Mouse (Mus musculus) induced T-regulatory cell, adult 2 months (primary cell): ENCODE results near the gene Ribc1.

Experiments used
- DNase-seq: peaks from one replicate; pipeline ENCODE4 v3.0.0-alpha.2; 2012; ENCODE audit warnings: low read depth

The Ribc1 gene

DNA sequence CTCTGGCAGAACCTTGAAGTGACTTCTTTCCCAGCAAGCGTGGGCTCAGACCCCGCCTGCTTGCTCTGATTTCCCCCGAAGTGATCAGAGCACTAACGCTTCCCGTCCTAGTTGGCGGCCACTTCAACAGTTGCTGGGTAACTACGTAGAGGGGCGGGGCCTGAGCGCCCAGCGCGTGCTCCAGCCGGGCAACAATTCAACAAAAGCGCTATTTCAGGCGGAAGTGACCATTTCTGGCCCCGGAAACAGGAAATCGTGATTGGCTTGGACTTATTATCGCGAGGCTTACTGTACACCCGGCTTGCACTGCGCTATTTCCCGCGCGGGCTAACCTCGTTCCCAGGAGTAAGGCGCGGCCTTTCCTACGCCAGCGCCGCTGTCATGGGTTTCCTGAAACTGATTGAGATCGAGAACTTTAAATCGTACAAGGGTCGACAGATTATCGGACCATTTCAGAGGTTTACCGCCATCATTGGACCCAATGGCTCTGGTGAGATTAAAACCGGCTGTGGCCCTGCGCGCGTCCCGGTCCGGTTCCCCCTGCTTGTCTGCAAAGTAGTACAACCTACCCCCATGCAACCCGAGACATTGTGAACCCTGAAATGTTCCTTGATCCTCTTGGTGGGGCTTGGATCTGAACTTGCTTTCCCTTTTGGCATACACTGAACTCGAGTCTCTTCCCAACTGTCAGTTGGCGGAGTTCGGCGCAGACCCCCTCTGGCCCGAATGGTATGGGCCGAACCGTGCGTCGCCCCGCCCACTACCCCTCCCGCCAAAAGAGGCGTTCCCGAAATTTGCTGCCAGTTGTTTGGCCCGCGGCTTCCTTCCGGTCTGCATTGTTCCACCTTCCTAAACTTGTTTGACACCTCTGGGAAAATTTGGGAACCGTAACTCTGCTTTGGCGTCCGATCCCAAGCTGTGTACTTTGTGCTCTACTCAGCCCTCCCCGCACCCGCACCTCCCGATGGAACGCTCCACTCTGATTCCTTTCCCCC lies at the start of gene Ribc1, which contains the start of gene Smc1a:
Gene Ribc1 (minus strand): TSS at position 145 of the 995 bp plus-strand sequence.
Gene Smc1a (plus strand): TSS at position 278 of the 995 bp plus-strand sequence.
- peak; percentile 96 for DNase-seq

DNA sequence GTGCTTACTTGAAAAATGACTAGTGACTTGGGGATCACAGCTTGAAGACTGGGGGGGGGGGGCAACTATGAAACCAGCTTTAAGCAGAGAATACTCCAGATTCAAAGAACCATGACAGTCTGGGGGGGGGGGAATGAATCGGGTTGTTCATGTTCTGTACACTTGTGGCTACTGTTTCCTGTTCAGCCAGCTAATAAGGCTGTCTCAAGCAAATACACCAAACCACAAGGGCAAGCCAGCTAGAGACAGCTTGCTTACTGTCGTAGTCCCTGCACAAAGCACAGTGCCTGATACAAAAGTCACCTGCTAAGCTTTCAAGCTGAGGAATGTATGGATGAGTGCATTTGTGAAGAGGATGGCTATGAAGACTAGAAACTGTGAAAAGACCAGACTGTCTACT lies 49.6 kb upstream of the Ribc1 start:
- DNase-seq: no peak

DNA sequence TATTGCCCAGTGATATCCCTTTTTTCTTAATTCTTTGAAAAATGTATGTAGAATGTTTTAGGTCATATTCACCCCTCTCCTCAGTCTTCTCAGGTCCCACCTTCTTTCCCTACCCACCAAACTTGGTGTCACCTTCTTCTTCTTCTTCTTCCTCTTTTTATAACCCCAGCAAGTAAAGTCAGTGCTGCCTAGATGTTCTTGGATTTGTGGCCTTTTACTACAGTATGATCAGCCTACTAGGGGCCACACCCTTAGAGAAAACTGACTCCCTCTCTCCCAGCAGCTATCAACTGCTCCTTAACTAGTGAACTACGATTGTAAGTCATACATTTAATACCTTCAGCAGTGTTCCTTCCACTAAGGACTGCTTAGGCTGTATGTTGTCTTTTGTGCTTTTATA lies 38.0 kb upstream of the Ribc1 start:
- DNase-seq: no peak

DNA sequence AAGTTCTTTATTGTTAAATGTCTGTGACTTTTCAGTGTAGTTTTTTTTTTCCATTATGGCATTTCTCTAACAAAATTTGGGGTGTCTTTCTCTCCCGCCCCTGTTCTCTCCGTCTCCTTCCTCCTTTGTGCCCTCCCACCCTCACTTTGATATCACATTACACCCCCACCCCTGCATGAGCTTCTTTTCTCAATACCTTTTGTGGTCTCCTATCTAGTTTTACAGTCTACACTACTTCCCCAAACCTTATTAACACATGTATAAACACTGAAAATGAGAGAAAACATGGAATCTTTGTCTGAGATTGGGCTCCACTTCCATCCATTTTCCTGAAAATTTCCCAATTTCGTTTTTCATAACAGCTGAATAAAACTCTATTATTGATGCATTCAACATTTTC lies 36.5 kb upstream of the Ribc1 start:
- no peak for DNase-seq

DNA sequence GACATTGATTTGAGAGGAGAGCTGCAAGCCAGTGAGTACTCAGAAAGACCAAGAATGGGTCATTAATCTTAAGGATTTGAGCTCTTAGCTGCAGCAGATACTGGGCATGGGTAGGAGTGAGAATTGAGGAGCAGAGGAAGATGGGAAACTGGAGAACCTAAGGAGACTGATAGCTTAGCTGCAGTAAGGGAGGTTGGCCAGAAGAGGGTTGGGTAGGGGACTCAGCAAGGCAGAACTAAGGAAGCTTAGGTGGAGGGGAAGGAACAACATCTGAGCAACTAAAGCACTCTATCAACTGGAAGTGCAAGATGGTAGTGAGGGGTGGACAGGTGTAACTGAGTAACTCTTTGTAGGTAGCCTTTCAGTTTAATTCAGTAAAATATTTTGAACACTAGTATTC lies 31.1 kb upstream of the Ribc1 start:
- DNase-seq: no peak

DNA sequence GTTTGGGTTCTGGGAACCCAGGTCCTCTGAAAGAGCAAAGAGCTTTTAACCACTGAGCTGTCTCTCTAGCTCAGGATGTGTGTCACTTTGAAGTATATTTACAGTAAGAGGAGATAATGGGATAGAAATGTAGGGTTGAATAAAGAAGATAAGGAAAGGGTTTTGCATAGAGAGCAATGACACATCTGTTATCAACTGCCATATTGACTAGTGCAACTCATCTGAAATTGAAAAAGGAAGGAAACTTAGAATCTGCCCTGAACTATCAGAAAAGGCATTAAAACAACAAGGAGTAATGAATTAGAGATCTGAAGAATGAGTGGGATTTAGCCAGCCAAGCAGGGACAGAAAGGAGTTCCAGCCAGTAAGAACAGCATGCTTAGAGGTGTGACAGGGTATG lies 23.8 kb upstream of the Ribc1 start:
- DNase-seq: no peak

DNA sequence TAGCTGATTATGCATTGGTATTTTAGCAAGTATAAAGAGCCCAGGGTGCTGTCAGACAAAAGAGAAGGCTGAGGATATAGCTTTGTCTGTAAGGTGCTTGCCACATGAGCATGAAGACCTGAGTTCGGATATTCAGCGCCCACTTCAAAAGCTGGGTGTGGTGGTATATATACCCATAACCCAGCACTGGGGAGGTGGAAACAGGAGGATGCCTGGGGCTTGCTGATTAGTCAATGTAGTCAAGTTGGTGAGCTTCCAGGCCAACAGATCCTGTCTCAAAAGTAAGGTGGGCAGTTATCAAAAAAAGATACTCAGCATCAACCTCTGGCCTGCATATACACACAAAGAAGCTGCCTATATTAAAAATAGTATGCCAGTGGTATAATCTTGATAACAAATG lies 3.2 kb upstream of the Ribc1 start:
- DNase-seq: no peak

DNA sequence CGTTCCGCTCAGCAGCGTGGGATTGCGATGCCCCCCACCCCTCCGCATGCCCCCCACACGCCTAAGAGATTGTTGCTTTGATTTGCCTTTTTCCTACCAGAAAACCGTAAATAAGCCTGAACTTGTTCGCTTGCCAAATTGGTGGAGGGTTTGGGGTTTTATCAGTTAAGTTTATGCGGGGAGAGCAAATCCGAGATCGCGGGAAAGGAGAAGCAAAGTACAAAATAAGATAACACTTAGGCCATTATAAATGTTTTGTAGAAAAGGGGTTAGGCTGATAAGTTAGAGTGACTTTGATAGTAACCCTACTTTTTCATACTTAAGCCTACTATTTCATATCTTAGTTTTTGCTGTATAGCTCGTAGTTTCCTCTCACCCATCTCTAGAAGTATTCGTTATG lies 1.1 kb upstream of the Ribc1 start:
- no peak for DNase-seq

DNA sequence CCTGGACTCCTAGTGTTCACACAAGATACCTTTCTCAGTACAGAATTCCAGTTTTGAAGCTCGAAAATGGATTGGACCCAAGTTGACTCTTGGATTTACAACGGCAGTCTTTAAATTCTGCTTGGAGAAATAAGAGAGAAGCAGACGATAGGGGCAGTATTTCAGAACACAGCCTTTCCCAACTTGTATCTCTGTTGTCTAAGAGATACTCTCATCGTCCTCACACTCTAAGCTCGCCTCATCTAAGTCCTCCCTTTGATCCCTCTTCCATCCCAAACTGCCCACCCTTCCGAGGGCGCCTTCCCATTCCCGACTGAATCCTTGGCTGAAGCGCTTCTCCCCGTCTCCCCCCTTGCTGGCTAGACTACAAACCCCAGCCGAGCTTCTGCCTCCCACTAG lies 344 bp downstream of the Ribc1 start:
- DNase-seq: no peak

DNA sequence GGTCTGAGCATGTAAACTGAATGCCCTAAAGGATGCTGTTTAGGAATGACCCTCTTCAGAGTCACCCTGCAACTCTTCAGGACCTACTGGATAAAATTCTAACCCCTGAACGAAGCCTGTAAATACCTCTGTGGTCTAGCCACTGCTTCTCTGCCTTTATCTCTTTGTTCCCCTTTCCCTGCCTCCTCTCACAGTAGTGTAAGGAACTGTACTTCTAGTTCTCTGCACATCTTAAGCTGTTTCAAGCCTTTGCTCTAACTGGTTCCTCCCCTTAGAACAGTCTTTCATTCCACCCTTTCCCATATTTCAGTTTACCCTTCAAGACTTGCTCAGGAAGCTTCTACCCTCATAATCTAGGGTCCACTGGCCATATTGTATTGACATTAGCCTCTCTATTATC lies 8.2 kb downstream of the Ribc1 start:
- no peak for DNase-seq

DNA sequence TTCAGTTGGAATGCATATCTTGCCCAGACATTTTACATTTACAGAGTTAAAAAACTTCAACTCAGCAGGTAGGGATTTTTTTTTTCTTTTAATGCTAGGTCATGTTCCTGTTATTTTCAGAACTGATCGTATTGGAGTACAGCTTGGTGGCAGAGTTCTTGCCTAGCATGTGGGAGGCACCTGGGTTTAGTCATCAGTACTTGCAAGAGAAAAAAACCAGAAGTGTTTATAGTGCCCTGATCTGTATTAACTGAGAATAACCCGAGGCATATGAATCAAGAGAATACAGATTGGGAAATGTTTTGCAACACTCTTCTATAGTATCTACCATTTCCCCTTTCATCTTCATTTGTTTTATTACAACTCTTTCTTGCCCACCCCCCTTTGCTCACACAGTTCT lies 13.2 kb downstream of the Ribc1 start:
- no peak for DNase-seq

DNA sequence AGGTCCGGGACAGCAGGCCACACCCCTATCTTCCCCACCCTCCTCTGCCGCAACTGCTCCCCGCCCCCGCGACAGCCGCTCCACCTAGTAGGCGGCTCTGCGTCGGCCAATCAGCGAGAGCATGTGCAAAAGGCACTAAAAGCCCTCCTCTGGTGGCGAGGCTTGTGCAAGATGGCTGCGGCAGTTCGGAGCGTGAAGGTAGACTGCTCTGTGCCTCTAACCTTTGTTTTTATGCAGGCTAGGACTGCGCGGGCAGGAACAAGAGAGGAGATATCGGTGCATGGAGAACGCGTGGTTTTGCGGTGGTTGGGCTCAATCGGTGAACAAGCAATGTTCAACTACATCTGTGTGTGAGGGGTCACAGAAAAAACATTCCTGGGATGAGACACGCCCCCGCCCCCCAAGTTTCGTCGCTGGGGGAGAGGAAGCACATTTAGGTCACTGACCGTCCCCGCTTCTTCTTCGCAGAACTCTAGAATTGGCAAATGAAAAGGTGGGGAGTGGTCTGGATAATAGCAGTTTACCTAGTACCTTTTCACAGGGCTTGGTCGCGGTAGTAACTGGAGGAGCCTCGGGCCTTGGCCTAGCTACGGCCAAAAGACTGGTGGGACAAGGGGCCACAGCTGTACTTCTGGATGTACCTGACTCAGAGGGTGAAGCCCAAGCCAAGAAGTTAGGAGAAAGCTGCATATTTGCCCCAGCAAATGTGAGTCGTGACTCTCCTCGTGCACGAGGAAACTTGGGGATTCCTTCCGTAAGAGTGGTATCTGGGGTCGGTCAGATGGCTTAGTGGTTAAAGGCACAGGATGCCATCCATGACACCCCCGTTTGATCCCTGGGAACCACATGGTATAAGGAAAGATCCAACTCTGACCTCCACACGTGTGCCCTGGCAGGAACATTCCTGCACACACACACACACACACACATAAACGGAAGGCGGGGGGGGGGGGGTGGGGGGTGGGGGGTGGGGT lies 14.1 kb downstream of the Ribc1 start, which contains the start of gene Hsd17b10:
Gene Hsd17b10 (plus strand): TSS at position 109 of the 974 bp plus-strand sequence.
- peak; percentile 84 for DNase-seq

DNA sequence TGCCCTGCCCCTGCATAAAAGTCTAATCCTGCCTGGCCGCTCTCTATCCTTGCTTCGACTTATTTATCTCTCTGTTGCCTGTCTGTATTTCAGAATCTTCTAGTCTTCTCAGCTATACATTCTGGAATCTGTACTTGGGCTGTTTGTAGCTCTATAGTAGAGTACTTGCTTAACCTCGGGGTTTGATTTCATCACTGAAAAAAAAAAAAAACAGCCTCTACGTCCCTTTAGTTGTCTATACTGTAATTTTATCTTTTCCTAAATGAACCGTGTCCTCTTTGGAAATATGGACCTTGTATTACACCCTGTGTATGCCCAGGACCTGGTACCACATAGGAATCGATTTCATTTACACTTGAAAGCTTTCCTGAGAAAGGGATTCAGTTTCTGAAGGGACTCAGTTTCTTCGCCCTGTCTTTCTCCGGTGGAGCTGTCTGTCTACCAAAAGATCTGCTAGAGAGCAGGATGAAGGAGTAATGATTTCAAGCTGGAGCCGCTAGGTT lies 14.9 kb downstream of the Ribc1 start:
- no peak for DNase-seq

DNA sequence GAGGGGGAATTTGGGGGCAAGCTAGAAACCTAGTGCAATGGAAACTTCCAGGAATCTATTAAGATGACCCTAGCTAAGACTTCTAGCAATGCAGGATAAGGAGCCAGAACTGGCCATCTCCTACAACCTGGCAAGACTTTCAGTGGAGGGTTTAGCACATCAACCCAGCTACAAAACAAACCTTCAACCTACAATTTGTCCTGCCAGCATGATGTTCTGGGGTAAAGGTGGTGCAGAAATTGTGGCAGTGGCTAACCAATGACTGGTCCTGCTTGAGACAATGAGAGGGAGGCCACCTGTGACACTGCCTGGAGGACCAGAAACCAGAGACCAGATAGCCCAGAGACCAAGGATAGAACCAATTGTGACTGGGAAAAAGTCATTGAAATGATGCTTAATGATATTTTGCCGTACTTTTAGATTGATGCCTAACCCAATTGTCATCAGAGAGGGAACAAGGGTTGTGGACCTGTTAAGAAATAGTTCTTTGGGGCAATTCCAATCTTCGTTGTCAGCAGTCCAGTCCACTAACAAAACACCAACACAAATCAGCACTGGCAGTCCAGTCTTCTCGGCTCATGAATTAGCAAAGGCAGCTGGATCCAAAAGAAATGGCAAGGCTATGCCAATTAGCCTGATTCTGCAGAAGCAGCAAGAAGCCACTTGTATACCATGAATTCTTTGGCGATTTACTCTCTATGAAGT lies 16.9 kb downstream of the Ribc1 start:
- no peak for DNase-seq
